Mouse (Mus musculus): Measurements from ENCODE around the gene Shroom3.

GRCm38 (mm10) chr5:92893711-92894110, 210.5 kb downstream of the Shroom3 start:
- TF ChIP-seq ZKSCAN1 (IDR thresholded peaks at IDR 0.05; ENCODE audit: low read depth, low read length) (no peak), TBP (IDR thresholded peaks at IDR 0.05; ENCODE audit: low read depth, low read length) (no peak), EP300 (IDR thresholded peaks at IDR 0.05; ENCODE audit: low read depth in 1 of 2, low read length in 2 of 2) (no peak), E2F4 (IDR thresholded peaks at IDR 0.05; ENCODE audit: borderline replicate concordance, low read depth, low read length) (no peak), RAD21 (IDR thresholded peaks at IDR 0.05; ENCODE audit: low read depth, low read length) (no peak)
